Comparison of ENCODE assay signal across 1 mouse cellular context in the genomic region with DNA sequence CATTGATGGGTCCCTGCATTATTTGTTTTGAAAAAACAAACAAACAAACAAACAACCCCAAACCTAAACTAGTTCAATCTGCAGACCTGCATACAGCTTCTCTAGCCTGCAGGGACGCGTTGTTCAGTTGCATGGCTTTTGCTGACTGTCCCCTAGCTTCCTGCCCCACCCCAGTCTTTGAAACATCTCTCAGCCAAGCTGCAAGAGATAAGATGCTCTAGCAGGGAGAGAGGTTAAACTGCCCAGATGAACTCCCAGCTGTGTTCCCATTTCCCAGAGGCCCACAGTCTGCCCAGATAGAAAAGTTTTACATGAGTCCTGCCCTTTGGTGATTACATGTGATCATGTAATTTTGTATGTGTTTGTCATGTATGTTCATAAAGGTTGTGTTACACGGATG.
TF ChIP-seq lines count a peak whose summit lies in the region.

No protein-coding gene starts in this region.

TF ChIP-seq in MEL, 35 proteins besides CTCF, POLR2A, EP300 and RAD21:
- peak; percentile 65 for TF ChIP-seq RCOR1 (IDR thresholded peaks at IDR 0.05; ENCODE audit: low read depth, low read length)
- TF ChIP-seq KAT2A (conservative IDR thresholded peaks at IDR 0.05; ENCODE audit: low read depth, low read length) = 0 out of 2 replicates have a peak, but pooled peaks have one; percentile 36
- 0 out of 2 replicates have a peak, but pooled peaks have one; percentile 35 for TF ChIP-seq BHLHE40 (IDR thresholded peaks at IDR 0.05; ENCODE audit: borderline replicate concordance, low read depth, low read length)
- peak; percentile 77; the same call in 1 of the 2 replicates for TF ChIP-seq MYC (IDR thresholded peaks at IDR 0.05; ENCODE audit: low read depth, low read length)
- peak; percentile 23; the same call in 1 of the 2 replicates for TF ChIP-seq MAX (IDR thresholded peaks at IDR 0.05; ENCODE audit: low read length)
- 0 out of 2 replicates have a peak, but pooled peaks have one; percentile 10 for TF ChIP-seq ELF1 (IDR thresholded peaks at IDR 0.05; ENCODE audit: low read depth, low read length)
- TF ChIP-seq CHD1 (IDR thresholded peaks at IDR 0.05; ENCODE audit: low read depth, low read length) = no peak
- peak; percentile 55; the same call in 1 of the 2 replicates for TF ChIP-seq HCFC1 (IDR thresholded peaks at IDR 0.05; ENCODE audit: low read depth, low read length)
- TF ChIP-seq MXI1 (IDR thresholded peaks at IDR 0.05; ENCODE audit: low read depth, low read length) = peak; percentile 29; the same call in 1 of the 2 replicates
- peak; percentile 66 for TF ChIP-seq NELFE (IDR thresholded peaks at IDR 0.05; ENCODE audit: low read depth, low read length)
- TF ChIP-seq NRF1 (IDR thresholded peaks at IDR 0.05; ENCODE audit: insufficient read depth, low read depth, low read length, poor library complexity, severe bottlenecking) = no peak
- TF ChIP-seq TCF12 (IDR thresholded peaks at IDR 0.05; ENCODE audit: low read depth, low read length) = peak; percentile 82
- no peak for TF ChIP-seq CHD2 (IDR thresholded peaks at IDR 0.05; ENCODE audit: low read length)
- TF ChIP-seq ETS1 (IDR thresholded peaks at IDR 0.05; ENCODE audit: low read depth, low read length) = peak; percentile 92
- TF ChIP-seq GATA1 (IDR thresholded peaks at IDR 0.05; ENCODE audit: low read depth, low read length) = peak; percentile 90
- peak; percentile 47; the same call in 1 of the 2 replicates for TF ChIP-seq JUND (IDR thresholded peaks at IDR 0.05; ENCODE audit: low read depth, low read length)
- no peak for TF ChIP-seq MEF2A (IDR thresholded peaks at IDR 0.05; ENCODE audit: extremely low read depth, insufficient replicate concordance, low read depth, low read length, poor library complexity, severe bottlenecking)
- TF ChIP-seq TBP (IDR thresholded peaks at IDR 0.05; ENCODE audit: low read depth, low read length) = peak; percentile 85
- no peak for TF ChIP-seq ZNF384 (IDR thresholded peaks at IDR 0.05; ENCODE audit: low read depth, low read length)
- no peak for TF ChIP-seq ZKSCAN1 (IDR thresholded peaks at IDR 0.05; ENCODE audit: low read depth, low read length)
- TF ChIP-seq TAL1 (IDR thresholded peaks at IDR 0.05; ENCODE audit: low read length) = peak; percentile 73
- no peak for TF ChIP-seq USF1 (IDR thresholded peaks at IDR 0.05; ENCODE audit: low read depth, low read length)
- peak; percentile 74; the same call in 1 of the 2 replicates for TF ChIP-seq ZMIZ1 (IDR thresholded peaks at IDR 0.05; ENCODE audit: low read depth, low read length)
- no peak; the same call in 1 of the 2 replicates for TF ChIP-seq MAZ (IDR thresholded peaks at IDR 0.05; ENCODE audit: low read depth, low read length)
- peak; percentile 74; the same call in 1 of the 2 replicates for TF ChIP-seq SIN3A (IDR thresholded peaks at IDR 0.05; ENCODE audit: low read length)
- peak; percentile 78 for TF ChIP-seq MYB (IDR thresholded peaks at IDR 0.05; ENCODE audit: low read depth, low read length)
- no peak for TF ChIP-seq E2F4 (IDR thresholded peaks at IDR 0.05; ENCODE audit: borderline replicate concordance, low read depth, low read length)
- TF ChIP-seq POLR2AphosphoS2 (IDR thresholded peaks at IDR 0.05; ENCODE audit: low read length) = peak; percentile 63; the same call in 1 of the 2 replicates
